Mouse (Mus musculus): Measurements from ENCODE around the gene Ppt2. TPM values are rescaled to one million over a fixed set of nuclear protein-coding genes. Genes with fewer than 3 reads are reported as not detected.

Ppt2 gene
- total RNA-seq (2023), result 10 to 100 TPM; 42.1 to 43.5 TPM

DNA sequence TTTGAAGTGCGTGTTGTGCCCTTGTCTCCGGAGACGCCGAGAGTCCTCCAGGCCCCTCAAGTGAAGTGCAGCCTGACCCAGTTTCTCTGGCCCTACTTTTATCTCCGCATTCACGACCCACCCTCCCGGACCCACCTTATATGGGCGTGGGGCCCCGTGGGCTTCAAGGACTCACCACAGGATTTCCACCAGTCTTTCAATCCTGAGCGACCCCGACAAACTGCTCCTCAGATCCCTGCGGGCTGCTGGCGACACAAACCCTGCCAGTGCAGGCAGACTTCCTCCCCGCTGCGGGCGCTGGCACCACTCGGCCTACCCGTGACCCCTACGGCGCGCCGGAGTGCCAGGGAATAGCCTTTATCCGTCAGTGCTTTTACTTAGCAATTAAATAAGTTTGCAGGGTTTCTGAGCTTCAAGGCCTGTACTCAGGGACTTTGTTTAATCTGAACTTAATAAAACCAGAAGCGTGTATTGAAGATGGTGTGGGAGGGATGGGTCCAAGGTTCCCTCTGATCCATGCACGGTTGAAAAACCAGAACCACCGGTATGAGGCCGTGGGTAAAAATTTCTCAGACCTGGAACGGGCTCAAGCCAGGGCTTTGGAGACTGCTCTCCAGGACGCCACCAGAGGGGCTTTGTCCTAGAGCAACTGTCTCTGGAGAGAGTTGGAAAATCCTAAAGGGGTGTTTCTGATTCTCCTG, at the start of gene Ppt2:
Ppt2 (minus strand) TSS at position 568 of the 701 bp plus-strand sequence.

DNA sequence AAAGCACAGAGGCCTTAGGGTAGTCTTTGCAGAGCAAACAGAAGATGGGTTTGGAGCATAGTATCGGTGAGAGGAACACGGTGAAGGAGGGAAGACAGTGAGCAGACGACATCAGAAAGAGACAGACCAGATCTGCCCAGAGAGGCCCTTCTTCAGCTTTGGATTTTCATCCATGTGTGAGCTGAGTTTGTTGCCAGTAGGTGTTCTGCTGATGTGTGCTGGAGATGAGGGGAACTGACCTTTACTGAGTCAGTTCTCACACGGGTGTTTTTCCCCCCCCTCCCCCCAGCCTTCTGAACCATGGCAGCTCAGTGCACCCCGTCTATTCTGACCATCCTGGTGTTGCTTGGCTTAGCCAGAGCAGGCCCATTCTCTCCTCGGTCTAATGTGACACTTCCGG, 41.9 kb upstream of the Ppt2 start, which contains the start of gene Tnxb:
Tnxb (plus strand) TSS at position 301 of the 400 bp plus-strand sequence.

DNA sequence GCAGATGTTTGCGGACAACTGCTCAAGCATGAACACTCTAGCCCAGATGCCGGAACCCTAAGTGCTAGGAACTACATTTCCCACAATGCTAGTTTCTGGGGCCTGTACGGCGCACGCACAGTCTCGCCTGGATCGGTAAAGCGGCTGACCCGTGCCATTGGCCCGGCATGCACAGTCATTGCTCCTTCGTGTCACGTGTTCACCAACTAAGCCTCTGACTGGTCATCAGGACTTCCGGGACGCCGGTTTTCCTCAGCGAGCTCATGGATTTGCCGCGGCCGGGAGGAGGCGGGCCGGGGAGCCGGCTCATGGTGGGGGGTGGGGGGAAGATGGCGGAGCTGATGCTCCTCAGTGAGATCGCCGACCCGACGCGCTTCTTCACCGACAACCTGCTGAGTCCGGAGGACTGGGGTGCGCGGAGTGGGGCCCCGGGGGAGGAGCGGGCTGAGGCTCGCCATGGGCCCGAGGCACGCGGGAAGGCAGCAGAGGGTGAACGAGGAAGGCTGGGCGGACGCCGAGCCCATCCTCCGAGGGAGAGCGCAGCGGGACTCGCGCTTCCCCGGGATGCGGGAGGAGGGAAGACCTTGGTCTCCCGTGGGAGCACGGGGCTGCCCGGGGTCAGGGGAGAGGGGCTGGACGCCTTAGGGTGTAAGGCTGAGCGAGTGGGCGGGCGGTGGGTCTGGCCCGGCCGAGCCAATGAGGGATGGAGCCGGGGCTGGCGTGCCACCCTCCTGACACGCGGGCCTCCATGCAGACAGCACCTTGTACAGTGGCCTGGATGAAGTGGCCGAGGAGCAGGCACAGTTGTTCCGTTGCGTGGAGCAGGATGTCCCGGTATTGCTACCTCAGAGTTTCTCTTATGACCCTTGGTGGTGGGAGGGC, 18.8 kb upstream of the Ppt2 start, which contains the start of gene Atf6b:
Atf6b (plus strand) TSS at position 241 of the 882 bp plus-strand sequence.

DNA sequence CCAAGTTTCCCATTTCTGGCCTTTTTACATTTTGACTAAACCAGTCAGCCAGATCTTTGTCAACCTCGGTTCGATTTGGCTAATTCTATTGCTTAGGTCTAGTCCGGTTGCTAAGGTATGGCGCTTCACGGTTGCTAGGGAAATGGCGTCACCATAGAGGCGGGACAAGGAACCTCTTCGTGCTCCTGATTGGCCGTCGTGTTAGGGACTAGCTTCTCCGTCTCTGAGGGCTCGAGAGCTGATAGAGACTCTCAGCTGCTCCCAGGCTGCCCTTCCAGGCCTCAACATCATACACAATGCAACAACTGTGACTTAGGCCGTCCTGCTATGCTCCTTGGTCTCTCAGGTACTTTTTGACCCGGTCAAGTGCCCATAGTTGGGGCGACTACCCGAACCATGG, 16.3 kb upstream of the Ppt2 start, which contains the start of gene Fkbpl:
Fkbpl (plus strand) TSS at position 157 of the 400 bp plus-strand sequence.

GRCm38 (mm10) chr17:34629221-34629751, 976 bp upstream of the Ppt2 start, which contains the start of gene Prrt1:
Gene Prrt1, plus strand, starts transcription at chr17:34629533.

GRCm38 (mm10) chr17:34615871-34616270, 12.4 kb downstream of the Ppt2 start, which contains the start of gene Egfl8:
Gene Egfl8, minus strand, starts transcription at chr17:34615971.

DNA sequence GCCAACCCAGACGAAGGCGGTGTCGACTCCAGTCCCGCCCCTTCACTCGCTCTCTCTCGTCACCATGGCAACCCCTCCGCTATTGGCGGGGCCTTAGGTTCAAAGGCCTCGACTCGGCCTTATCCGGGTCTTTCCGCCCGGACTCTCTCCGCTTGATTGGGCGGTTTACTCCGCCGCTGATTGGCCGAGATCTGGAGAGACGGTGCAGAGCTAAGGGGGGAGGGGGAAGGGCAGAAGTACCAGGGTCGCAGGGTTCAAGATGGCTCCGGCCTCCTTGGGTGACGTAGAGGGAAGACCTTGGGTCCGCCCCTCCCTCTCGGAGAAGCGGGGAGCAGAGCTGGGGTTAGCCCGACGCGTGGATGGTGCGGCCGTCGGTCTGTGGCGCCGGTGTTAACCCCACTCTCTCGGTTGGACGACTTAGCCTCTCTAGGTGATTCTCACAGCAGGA, 24.2 kb downstream of the Ppt2 start, which contains the start of gene Agpat1:
Agpat1 (plus strand) TSS at position 202 of the 448 bp plus-strand sequence.

GRCm38 (mm10) chr17:34603375-34604060, 24.8 kb downstream of the Ppt2 start, which contains the start of gene Rnf5:
Gene Rnf5, minus strand, starts transcription at chr17:34603690.

DNA sequence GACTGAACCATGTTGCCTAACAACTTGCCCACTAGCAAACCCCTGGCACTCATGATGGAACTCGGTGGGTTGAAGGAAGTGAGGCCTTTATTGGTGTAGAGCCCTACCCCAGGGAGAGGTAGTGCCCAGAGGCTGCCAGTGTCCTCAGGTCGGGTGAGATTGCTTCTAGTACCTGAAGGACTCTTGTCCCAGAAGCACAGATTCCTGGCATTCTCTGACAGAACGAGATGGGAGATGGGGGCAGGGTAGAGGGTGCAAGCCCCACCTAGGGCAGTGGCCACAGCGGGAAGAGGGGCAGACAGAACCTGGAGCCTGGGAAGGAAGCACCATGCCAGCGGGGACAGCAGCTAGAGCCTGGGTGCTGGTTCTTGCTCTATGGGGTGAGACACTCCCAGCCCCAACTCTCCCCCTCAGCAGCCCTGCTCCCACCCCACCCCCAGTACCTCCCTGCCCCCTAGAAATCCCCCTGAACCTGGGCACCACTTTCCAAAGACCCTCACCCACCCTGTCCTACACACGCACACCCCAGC, 30.7 kb downstream of the Ppt2 start, which contains the start of gene Ager:
Ager (plus strand) TSS at position 297 of the 530 bp plus-strand sequence.

DNA sequence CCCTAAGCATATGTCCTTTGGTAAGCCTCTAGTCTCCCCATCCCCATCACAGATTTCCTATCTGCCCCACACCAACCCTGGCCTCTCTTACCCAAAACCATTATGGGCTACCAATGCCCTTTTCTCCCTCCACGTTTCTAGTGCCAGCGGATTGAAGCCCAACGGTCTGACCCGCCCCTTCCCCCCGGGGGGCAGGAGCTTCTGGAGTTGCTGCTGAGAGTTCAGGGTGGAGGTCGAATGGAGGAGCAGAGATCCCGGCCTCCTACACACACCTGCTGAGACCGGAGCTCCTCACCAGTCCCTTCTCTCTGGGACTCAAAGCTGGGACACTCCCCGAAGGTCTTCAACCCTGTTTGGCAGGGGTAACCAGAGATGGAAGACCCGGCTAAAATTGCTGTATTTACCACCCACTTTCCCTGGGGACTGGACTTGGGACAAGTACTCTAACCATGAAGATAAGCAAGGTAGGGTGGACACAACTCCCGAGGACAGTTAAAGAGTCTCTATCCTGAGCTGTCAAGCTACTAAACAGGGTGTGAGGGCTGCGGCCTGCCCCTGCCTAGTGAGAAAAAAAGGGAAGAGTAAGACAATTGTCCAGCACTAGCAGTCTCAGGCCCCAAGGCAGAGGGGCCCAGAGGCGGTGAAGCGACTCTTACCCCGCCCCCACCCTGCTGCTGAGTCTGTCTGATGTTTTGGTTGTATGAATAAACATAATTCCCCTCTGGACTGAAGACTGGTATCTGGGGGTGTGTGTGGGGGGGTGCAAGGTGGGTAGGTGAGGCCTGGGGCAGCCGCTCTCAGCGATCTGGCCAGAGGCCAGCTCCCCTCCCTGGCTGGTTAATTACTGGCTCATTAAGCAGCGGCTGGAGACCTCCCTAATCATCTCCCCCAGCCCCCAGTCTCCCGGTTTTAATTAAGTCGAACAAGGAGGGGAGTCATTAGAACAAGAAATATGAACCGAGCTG, 37.0 kb downstream of the Ppt2 start, which contains the start of gene Pbx2:
Pbx2 (plus strand) TSS at position 238 of the 965 bp plus-strand sequence.

DNA sequence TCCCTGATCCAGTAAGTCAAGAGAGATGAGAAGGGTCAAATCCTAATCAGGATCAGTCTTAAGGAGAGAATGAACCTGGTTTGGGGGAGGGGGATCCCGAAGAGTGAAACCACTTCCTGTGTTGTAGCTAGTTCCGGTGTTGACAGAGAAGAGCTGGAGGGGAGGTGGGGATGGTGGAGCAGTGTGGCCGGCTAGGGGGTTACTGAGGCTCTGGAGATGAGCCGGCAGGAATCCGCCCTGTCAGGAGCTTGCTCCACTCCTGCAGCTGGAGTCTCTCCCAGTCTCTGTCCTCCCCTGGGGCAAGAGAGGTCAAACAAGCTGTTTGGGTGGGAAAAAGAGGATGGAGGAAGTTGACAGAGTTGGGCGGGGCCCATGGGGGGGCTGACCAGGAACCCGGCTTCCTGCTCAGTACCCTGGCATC, 38.6 kb downstream of the Ppt2 start, which contains the start of gene Gpsm3:
Gpsm3 (plus strand) TSS at position 126 of the 421 bp plus-strand sequence.

Other genes with a start within 250 kb of the Ppt2 start
- gene BC051142, start 229.7 kb downstream of the Ppt2 start, total RNA-seq (2023), result not detected
- not detected for gene Btnl4, start 151.2 kb downstream of the Ppt2 start, total RNA-seq (2023)
- gene Btnl6, start 111.2 kb downstream of the Ppt2 start, total RNA-seq (2023), result not detected
- 1 to 10 TPM; 1.0 to 1.5 TPM for gene Notch4, start 64.2 kb downstream of the Ppt2 start, total RNA-seq (2023)
- gene Gpsm3, start 38.7 kb downstream of the Ppt2 start, total RNA-seq (2023), result 100 to 1,000 TPM; 376 to 393 TPM
- gene Pbx2, start 37.2 kb downstream of the Ppt2 start, total RNA-seq (2023), result 10 to 100 TPM; 94.8 to 99.9 TPM
- 1 to 10 TPM; 5.8 to 7.0 TPM for gene Ager, start 30.6 kb downstream of the Ppt2 start, total RNA-seq (2023)
- 10 to 100 TPM; 38.2 to 39.0 TPM for gene Rnf5, start 24.8 kb downstream of the Ppt2 start, total RNA-seq (2023)
- gene Agpat1, start 24.2 kb downstream of the Ppt2 start, total RNA-seq (2023), result 10 to 100 TPM; 55.4 to 56.5 TPM
- gene Egfl8, start 12.5 kb downstream of the Ppt2 start, total RNA-seq (2023), result 1 to 10 TPM; 5.0 to 5.5 TPM
- not detected for gene Prrt1, start 1.0 kb upstream of the Ppt2 start, total RNA-seq (2023)
- 10 to 100 TPM; 13.6 to 18.7 TPM for gene Fkbpl, start 16.3 kb upstream of the Ppt2 start, total RNA-seq (2023)
- 10 to 100 TPM; 59.5 to 60.4 TPM for gene Atf6b, start 18.6 kb upstream of the Ppt2 start, total RNA-seq (2023)
- gene Tnxb, start 42.0 kb upstream of the Ppt2 start, total RNA-seq (2023), result under 1 TPM; 0.04 to 0.07 TPM
- gene C4b, start 115.4 kb upstream of the Ppt2 start, total RNA-seq (2023), result under 1 TPM; 0.29 to 0.59 TPM
- gene Cyp21a1, start 176.1 kb upstream of the Ppt2 start, total RNA-seq (2023), result not detected
- gene Stk19, start 208.4 kb upstream of the Ppt2 start, total RNA-seq (2023), result 10 to 100 TPM; 34.1 to 39.4 TPM
- gene Dxo, start 208.5 kb upstream of the Ppt2 start, total RNA-seq (2023), result 10 to 100 TPM; 49.0 to 49.1 TPM
- gene Skiv2l, start 221.7 kb upstream of the Ppt2 start, total RNA-seq (2023), result 10 to 100 TPM; 66.2 to 72.1 TPM
- 10 to 100 TPM; 23.4 to 30.8 TPM for gene Nelfe, start 221.9 kb upstream of the Ppt2 start, total RNA-seq (2023)
- gene Cfb, start 234.0 kb upstream of the Ppt2 start, total RNA-seq (2023), result 1 to 10 TPM; 1.6 to 1.8 TPM

All from neutrophil, adult 83 days (primary cell).